Mouse (Mus musculus) limb, embryonic 13.5 days (tissue): ENCODE measurements around the gene Nfil3. TPM values are rescaled to one million over a fixed set of nuclear protein-coding genes. Genes with fewer than 3 reads are reported as not detected.

Experiments used
- ATAC-seq: fragments of 200-750 bp; cut with Nextera tagmentation; 2 replicates; pipeline ENCODE4 v1.8.0; 2017; ENCODE audit warnings: low read depth, moderate number of reproducible peaks, moderate TSS enrichment; ENCODE audit not compliant: low FRiP score
- H3K27ac ChIP-seq: fragments of 300-500 bp; sonication (generic); 2 replicates; pipeline ENCODE4 v1.5.1; 2015; ENCODE audit warnings: inconsistent platforms, mild to moderate bottlenecking, moderate library complexity
- H3K27me3 ChIP-seq: fragments of 300-500 bp; sonication (generic); 2 replicates; pipeline ENCODE4 v1.6.1; 2015; ENCODE audit warnings: mild to moderate bottlenecking, inconsistent platforms
- H3K36me3 ChIP-seq: fragments of 300-500 bp; sonication (generic); 2 replicates; pipeline ENCODE4 v1.6.1; 2015; ENCODE audit warnings: inconsistent platforms, mild to moderate bottlenecking, moderate library complexity
- H3K4me1 ChIP-seq: fragments of 300-500 bp; sonication (generic); 2 replicates; pipeline ENCODE4 v1.6.1; 2015; ENCODE audit warnings: inconsistent platforms
- H3K4me2 ChIP-seq: fragments of 300-500 bp; sonication (generic); replicated peaks from 2 replicates; pipeline ENCODE4 v1.6.1; 2015; ENCODE audit warnings: inconsistent platforms, mild to moderate bottlenecking, moderate library complexity
- H3K4me3 ChIP-seq: fragments of 300-500 bp; sonication (generic); 2 replicates; pipeline ENCODE4 v1.5.1; 2015; ENCODE audit warnings: moderate library complexity, mild to moderate bottlenecking, inconsistent platforms
- H3K9ac ChIP-seq: fragments of 300-500 bp; sonication (generic); 2 replicates; pipeline ENCODE4 v1.6.1; 2015; ENCODE audit warnings: mild to moderate bottlenecking, inconsistent platforms
- H3K9me3 ChIP-seq: fragments of 300-500 bp; sonication (generic); 2 replicates; pipeline ENCODE4 v1.6.1; 2016; ENCODE audit warnings: inconsistent platforms
- WGBS: fragments of 180-500 bp; shearing (Covaris S2); methylation state at CpG from one replicate; pipeline ENCODE4 v1.1.7; 2015; 5-methylcytosine and 5-hydroxymethylcytosine counted together
- polyA plus RNA-seq: library from polyadenylated mRNA; unstranded; fragments of >200 nt; fragmentation: Nextera tagmentation; extraction: Ambion mirVana; gene quantifications from 2 replicates; pipeline ENCODE4 v1.2.1, GENCODE M21; 2015

Nfil3 gene
- polyA plus RNA-seq, 1 experiment from 2014 or later = 26.9 TPM

DNA sequence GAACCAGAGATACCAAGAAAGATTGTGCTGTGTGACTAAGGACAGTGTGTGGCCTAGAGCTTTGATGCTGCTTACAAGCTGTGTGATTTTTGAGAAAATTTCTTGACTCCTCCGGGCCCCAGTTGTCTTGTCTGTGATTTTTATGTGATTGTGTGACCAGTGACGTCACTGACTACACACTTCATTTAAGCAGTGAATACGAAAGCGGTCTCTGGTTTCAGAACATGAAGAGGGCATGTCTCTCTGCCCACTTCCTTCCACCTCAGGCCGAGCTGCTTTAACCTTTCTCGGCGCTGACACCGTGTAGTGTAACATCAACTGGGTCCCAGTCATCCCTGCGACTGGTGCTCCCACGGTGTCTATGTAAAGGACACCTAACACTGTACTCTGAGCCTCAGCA lies 17.7 kb upstream of the Nfil3 start:
- no peaks in the 10 kb centered on the region for H3K4me1 ChIP-seq
- H3K27ac ChIP-seq = no peak overlapping the region

DNA sequence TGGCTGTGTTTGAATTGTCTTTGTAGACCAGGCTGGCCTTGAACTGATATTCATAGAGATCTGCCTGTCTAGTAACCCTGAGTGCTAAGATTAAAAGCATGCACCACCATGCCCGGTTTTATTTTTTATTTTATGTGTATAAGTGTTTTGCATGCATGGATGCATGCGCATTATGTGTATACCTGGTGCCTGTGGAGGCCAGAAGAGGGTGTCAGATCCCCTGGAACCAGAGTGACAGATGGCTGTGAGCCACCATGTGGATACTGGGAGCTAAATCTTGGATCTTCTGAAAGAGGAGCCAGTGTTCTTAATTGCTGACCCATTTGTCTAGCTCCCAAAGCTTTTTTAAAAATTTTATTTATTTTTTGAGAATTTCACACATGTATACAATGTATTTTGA lies 16.9 kb upstream of the Nfil3 start:
- H3K9ac ChIP-seq = no peak overlapping the region
- WGBS = 74% methylated on average over 2 of the region's 2 CpGs
- ATAC-seq = no peak
- H3K27ac ChIP-seq = no peak overlapping the region
- no peaks in the 10 kb centered on the region for H3K4me1 ChIP-seq
- H3K27me3 ChIP-seq = no peaks in the 10 kb centered on the region
- no peaks in the 10 kb centered on the region for H3K36me3 ChIP-seq
- no peak overlapping the region for H3K4me2 ChIP-seq
- H3K9me3 ChIP-seq = no peaks in the 10 kb centered on the region
- H3K4me3 ChIP-seq = no peak overlapping the region

More for the DNA sequence above, 17.7 kb upstream of the Nfil3 start:
- Histone ChIP-seq H3K36me3 (no peaks in the 10 kb centered on the region), H3K9me3 (no peaks in the 10 kb centered on the region), H3K4me2 (no peak overlapping the region), H3K27me3 (no peaks in the 10 kb centered on the region), H3K4me3 (no peak overlapping the region), H3K9ac (no peak overlapping the region)
- WGBS = 85% methylated on average over 10 of the region's 10 CpGs
- no peak for ATAC-seq

DNA sequence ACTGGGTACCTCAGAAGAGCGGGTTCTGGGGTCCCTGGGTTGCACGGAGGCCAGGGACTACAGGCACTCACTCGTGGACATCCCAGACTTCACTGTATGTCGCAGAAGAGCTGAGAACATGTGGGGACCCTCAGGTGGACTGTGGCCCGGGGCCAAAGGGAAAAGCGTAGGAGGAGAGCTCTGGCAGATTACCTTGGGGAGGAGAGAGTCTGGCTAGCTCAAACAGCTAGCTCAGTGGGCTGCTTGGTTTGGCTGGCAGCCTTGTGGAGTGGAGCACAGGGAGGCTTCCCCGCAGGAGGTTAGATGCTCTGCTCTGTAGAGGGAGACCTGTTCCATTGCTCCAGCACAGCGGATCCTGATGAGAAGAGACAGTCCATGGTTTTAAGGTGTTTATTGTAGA lies 15.3 kb upstream of the Nfil3 start:
- WGBS = 75% methylated on average over 8 of the region's 8 CpGs
- H3K4me2 ChIP-seq = no peak overlapping the region
- no peaks in the 10 kb centered on the region for H3K9me3 ChIP-seq
- H3K9ac ChIP-seq = no peak overlapping the region
- ATAC-seq = no peak
- no peaks in the 10 kb centered on the region for H3K36me3 ChIP-seq
- H3K27me3 ChIP-seq = no peaks in the 10 kb centered on the region
- H3K4me3 ChIP-seq = no peak overlapping the region
- H3K27ac ChIP-seq = no peak overlapping the region
- no peaks in the 10 kb centered on the region for H3K4me1 ChIP-seq

DNA sequence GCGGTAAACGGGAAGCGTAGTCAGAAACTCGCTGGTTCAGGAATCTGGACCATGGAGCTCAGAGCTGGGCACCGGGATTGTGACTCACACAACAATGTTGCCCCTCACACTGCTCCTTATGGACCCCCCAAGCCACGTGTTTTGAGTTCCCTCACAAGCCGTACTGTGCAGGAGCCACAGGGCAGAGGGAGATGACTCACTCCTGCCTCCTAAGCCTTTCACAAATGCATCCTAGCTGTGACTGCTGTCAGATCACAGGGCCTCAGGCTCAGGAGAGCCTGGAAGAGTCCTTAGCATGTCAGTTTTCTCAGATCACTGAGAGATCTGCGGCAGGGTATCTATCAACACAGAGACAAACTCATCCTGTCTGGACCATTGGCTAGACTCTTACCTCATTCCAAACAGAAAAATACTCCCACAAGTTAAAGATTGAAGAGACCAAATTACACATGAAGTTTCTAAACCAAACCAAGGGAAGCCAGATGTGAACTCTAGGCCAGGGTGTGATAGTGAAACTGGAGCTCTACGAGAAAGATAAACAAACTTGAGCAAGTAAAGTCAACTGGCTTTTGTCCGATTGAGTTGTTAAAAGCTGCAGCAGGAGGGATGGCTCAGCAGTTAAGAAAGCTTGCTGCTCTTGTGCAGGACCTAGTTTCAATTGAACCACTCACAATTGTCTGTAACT lies 13.5 kb upstream of the Nfil3 start:
- H3K4me2 ChIP-seq = no peak overlapping the region
- H3K4me3 ChIP-seq = no peak overlapping the region
- ATAC-seq = no peak
- 65% methylated on average over 10 of the region's 10 CpGs for WGBS
- H3K9me3 ChIP-seq = no peaks in the 10 kb centered on the region
- H3K9ac ChIP-seq = no peak overlapping the region
- no peak overlapping the region; the same call in 1 of the 2 replicates for H3K27ac ChIP-seq
- H3K27me3 ChIP-seq = no peaks in the 10 kb centered on the region
- peaks cover 14% of the 10 kb centered on the region for H3K4me1 ChIP-seq
- no peaks in the 10 kb centered on the region for H3K36me3 ChIP-seq

DNA sequence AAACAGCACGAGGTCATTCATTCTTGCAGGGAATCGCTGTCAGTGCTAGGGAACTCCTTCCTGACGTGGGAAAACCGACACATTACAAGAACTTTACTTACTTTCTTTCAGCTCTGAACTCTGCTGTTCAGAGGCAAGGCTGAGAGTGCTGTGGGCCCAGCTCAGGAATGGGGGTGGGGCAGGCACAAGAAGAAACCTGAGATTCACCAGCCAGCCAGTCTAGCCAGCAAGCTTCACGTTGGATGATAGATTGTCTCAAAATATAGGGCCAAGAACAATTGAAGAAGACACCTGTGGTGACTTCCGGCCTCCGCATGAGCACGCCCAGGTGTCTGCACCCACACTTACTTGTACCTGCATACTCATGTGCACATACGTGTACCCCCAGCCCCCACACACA lies 9.3 kb upstream of the Nfil3 start:
- Histone ChIP-seq H3K27me3 (no peaks in the 10 kb centered on the region), H3K4me2 (no peak overlapping the region), H3K9me3 (no peaks in the 10 kb centered on the region), H3K27ac (no peak overlapping the region), H3K9ac (no peak overlapping the region), H3K4me1 (peaks cover 19% of the 10 kb centered on the region), H3K4me3 (no peak overlapping the region), H3K36me3 (no peaks in the 10 kb centered on the region)
- 42% methylated on average over 9 of the region's 9 CpGs for WGBS
- ATAC-seq = no peak

DNA sequence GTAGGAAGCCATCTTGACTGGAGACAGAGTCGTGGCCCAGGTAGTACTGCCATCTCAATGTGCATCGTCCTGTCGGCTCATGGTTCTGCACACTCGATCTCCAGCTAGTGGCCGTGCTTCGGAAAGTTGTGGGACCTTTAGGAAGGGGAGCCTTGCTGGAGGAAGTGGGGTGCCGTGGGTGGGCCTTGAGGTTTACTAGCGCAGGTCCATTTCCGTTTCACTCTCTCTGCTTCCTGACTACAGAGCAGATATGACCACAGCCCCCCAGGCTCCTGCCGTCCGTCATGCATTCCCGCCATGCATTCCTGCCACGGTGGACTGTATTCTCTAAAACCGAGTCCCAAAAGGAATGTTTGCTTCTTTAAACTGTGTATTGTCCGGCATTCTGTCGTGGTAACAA lies 8.1 kb upstream of the Nfil3 start:
- Histone ChIP-seq H3K27ac (no peak overlapping the region), H3K36me3 (no peaks in the 10 kb centered on the region), H3K4me3 (no peak overlapping the region), H3K9ac (no peak overlapping the region), H3K4me1 (peaks cover 19% of the 10 kb centered on the region), H3K4me2 (no peak overlapping the region), H3K27me3 (0 out of 2 replicates have a peak, but pooled peaks cover 2% of the 10 kb centered on the region), H3K9me3 (no peaks in the 10 kb centered on the region)
- WGBS = 85% methylated on average over 16 of the region's 16 CpGs
- ATAC-seq = no peak

DNA sequence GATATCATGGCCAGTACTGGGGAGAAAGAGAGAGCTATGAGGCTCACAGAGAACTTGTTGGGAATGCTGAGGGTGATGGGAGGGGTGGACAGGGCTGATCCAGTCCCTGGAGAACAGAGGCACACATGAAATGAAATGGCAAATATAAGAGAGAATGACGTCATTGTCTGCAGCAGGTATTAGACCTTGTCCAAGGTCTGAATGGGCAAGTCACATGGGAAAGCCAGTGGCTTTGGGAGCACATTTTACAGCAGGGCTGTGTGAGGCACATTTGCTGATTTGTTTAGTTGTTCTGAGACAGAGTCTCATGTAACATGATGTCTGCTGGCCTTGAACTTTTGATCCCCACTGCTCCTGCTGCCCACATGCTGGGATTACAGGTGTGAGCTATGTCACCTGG lies 7.0 kb upstream of the Nfil3 start:
- WGBS = 70% methylated on average over 1 of the region's 1 CpGs
- H3K4me3 ChIP-seq = no peak overlapping the region
- ATAC-seq = no peak
- H3K4me2 ChIP-seq = no peak overlapping the region
- H3K27me3 ChIP-seq = 0 out of 2 replicates have a peak, but pooled peaks cover 10% of the 10 kb centered on the region
- no peaks in the 10 kb centered on the region for H3K9me3 ChIP-seq
- H3K4me1 ChIP-seq = peaks cover 19% of the 10 kb centered on the region
- no peak overlapping the region for H3K27ac ChIP-seq
- no peaks in the 10 kb centered on the region for H3K36me3 ChIP-seq
- no peak overlapping the region for H3K9ac ChIP-seq

DNA sequence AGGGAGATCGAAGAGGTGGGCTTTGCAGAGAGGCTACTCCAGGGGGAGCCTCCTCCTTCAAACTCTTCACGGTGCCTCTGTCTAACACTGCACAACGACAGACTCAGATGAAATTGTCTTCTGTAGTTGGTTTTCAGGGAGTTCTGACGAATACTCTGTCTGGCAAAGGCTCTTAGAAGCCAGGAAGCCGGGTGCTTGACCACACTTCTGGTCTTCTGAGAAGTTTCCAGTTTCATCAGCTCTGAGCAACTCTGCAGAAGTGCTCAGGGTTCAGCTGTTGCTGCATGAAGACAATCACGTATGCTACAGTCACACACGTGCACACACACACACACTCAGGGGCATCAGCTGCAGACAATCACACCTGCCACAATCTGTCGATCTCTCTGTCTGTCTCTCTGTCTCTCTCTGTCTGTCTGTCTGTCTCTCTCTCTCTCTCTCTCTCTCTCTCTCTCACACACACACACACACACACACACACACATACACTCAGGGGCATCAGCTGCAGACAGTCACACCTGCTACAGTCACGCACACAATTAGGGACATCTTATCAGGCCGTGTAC lies 5.4 kb upstream of the Nfil3 start:
- WGBS = 68% methylated on average over 10 of the region's 10 CpGs
- ATAC-seq = no peak
- peaks cover 19% of the 10 kb centered on the region for H3K27me3 ChIP-seq

DNA sequence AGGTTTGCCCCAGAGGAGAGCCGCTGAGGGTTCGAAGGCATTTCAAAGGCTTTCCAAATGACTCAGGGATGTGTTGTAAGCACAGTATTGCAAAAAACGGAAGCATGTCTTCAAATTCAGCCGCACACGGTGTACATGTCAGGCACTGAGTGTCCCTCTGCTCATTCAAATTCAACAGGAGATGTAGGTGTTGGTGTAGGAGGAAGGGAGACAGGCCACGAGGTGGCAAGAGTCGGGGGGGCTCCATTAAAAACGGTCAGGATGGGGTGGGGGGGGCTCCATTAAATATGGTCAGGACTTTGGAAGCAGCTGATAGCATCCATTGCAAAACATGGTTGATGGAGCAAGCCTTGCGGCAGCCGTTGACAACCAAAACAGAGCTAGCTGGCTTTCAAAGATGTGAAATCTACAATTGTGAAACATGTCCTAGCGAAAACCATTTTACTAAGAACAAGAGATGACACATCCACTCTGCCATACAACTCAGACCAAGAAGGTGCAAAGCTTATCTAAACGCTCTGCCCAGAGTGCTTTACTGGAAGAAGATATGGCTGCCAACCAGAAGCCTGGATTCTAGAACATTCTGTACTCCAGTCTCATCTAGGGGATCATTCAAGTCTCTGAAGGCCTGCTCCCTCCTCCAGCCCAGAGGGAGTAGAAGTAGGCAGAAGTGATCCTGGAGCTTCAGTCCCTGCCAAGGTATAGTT lies 4.8 kb upstream of the Nfil3 start:
- H3K27me3 ChIP-seq = peaks cover 19% of the 10 kb centered on the region
- no peak overlapping the region for H3K9ac ChIP-seq
- H3K4me1 ChIP-seq = peaks cover 27% of the 10 kb centered on the region
- no peaks in the 10 kb centered on the region for H3K9me3 ChIP-seq
- no peaks in the 10 kb centered on the region for H3K36me3 ChIP-seq
- no peak overlapping the region for H3K4me3 ChIP-seq
- H3K4me2 ChIP-seq = no peak overlapping the region
- H3K27ac ChIP-seq = no peak overlapping the region
- 83% methylated on average over 12 of the region's 12 CpGs for WGBS
- no peak for ATAC-seq

More for the DNA sequence above, 5.4 kb upstream of the Nfil3 start:
- Histone ChIP-seq H3K4me1 (peaks cover 27% of the 10 kb centered on the region), H3K4me3 (no peak overlapping the region), H3K4me2 (no peak overlapping the region), H3K27ac (no peak overlapping the region), H3K9me3 (no peaks in the 10 kb centered on the region), H3K36me3 (no peaks in the 10 kb centered on the region), H3K9ac (no peak overlapping the region)

DNA sequence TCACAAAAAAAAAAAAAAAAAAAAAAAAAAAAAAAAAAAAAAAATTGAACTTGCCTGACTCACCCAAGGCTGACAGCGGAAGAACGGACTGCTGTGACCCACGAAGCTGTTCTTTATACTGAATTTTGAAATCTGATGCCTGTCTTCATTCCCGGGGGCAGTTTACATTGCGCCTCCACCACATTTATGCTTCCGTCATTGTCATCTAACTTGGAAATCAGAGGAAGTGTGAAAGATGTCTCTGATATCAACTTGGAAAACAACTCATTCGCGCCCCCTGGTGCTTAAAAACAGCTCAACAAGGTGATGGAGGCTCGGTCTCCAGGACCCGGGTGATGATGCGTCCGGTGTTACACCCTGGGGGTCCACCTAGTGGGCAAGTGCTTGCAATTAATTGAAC lies 1.8 kb upstream of the Nfil3 start:
- 1% methylated on average over 12 of the region's 12 CpGs for WGBS
- H3K36me3 ChIP-seq = no peaks in the 10 kb centered on the region
- no peak overlapping the region for H3K9ac ChIP-seq
- peak overlapping the region; percentile 99 for H3K4me2 ChIP-seq
- no peak overlapping the region for H3K27ac ChIP-seq
- no peak for ATAC-seq
- no peaks in the 10 kb centered on the region for H3K9me3 ChIP-seq
- H3K27me3 ChIP-seq = peaks cover 19% of the 10 kb centered on the region
- peaks cover 19% of the 10 kb centered on the region for H3K4me1 ChIP-seq
- H3K4me3 ChIP-seq = peak overlapping the region; percentile 23; the same call in 1 of the 2 replicates

DNA sequence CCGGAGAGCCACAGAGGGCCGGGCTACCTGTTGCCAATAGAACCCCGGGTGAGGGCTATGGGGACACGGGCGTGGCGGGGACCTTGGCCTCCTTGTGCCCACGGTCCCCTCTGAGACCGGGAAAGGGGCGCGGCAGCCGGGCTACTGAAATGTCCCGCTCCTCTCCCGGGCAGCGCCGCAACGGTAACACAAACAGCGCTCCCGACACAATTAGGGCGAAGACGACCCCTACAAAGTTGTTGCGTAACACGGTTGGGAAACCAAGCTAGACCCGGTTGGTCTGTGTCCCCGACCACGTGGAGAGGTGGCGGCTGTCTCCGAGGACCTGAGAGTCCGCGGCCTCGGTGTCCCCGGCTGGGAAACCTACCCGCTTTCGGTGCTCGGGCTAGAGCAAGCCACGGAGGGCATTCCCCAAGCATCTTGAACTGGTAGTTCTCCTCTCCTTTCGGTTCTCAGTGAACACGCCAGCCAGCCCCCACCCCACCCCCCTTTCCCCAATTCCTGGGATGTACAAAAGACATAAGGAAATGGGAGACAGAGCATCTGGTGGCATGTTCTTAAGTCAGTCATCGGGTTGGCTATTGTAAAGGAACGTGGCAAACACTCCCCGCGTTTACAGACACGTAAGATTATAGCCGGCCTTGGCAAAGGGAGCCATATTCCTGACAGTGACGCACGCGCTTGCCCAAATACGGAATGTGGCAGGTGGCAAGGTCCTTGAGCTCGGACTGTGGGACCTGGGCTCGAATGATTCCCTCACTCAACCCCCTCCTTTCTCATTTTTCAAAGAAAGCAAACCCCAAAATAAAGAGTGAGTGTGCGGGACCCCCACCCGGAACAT lies 788 bp upstream of the Nfil3 start:
- 1% methylated on average over 51 of the region's 51 CpGs for WGBS
- no peaks in the 10 kb centered on the region for H3K36me3 ChIP-seq
- no peak for ATAC-seq
- no peak overlapping the region; the same call in 1 of the 2 replicates for H3K27ac ChIP-seq
- peaks cover 19% of the 10 kb centered on the region for H3K27me3 ChIP-seq
- peak overlapping the region; percentile 99 for H3K4me2 ChIP-seq
- H3K4me1 ChIP-seq = peaks cover 28% of the 10 kb centered on the region
- H3K9ac ChIP-seq = peak overlapping the region; percentile 65
- no peaks in the 10 kb centered on the region for H3K9me3 ChIP-seq
- peak overlapping the region; percentile 88 for H3K4me3 ChIP-seq
